Mouse (Mus musculus): ENCODE results near the gene Hsd11b2. TPM values are rescaled to one million over a fixed set of nuclear protein-coding genes. Genes with fewer than 3 reads are reported as not detected.

Gene Hsd11b2
- polyA plus RNA-seq, 1 experiment: not detected

DNA sequence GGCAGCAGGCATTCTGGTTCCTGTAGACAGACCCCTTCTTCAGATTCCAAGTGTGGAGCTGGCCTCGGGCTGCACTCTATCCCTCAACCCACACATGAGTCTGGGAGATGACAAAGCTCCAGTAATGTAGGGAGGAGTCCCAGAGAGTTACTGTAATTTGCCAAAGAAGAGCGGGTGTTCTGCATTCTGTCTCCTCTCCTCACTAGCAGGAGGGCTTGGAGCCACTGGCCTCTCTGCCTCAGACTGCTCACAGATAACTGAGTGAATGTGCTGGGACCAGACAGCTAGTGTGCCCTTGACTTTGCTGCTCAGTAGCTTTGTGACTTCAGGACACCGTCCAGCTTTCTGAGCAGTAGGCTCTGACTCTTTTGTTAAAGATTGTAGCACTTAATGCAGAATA is 40.8 kb upstream of the Hsd11b2 start:
- TF ChIP-seq GATA1 (IDR thresholded peaks at IDR 0.05; ENCODE audit: low read length): no peak

DNA sequence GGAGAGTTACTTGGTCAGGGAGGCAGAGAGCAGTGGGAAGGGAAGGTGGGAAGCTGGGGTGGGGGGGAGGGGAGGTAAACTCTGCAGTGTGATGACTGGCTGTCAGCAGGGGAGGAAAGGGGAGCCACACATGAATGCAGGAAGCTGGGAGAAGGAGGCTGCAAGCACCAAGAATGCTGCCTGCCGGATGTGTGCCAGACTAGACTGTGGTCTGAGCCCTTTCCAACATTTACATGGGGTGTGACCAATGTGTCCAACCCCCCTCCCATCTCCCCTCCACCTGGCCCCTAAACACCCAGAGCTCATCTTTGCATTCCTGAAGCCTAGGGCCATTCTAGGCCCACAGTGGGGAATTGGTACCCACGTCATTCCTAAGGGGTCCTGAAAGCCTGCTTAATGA is 37.5 kb upstream of the Hsd11b2 start:
- TF ChIP-seq GATA1 (IDR thresholded peaks at IDR 0.05; ENCODE audit: low read length): no peak

- no peak for TF ChIP-seq GATA1 (IDR thresholded peaks at IDR 0.05; ENCODE audit: low read length)
These were observed 37.1 kb upstream of the Hsd11b2 start for GRCm38 (mm10) chr8:105481453-105481852.

DNA sequence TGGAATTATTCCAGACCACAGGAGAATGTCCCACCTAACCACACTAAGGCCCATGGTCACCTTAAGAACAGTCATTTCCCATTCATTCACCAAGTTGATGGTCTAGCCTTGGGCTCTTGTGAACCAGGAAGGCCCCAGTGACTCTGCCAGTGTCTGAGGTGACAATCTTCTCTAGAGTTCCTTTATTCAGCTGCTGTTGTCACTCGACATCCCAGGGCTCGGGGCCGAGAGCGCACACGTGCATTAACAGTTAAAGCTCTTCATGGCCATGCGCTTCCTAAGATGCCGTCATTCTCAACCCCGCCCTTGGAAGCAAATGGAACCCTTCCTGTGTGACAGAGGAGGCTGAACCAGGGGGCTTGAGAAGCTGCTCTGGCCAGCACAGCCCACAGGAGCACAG is 36.4 kb upstream of the Hsd11b2 start:
- no peak for TF ChIP-seq GATA1 (IDR thresholded peaks at IDR 0.05; ENCODE audit: low read length)

- no peak for TF ChIP-seq GATA1 (IDR thresholded peaks at IDR 0.05; ENCODE audit: low read length)
These were observed 35.1 kb upstream of the Hsd11b2 start for GRCm38 (mm10) chr8:105483212-105484029.

GRCm38 (mm10) chr8:105484030-105484368 is 34.6 kb upstream of the Hsd11b2 start:
- no peak for TF ChIP-seq GATA1 (IDR thresholded peaks at IDR 0.05; ENCODE audit: low read length)

GRCm38 (mm10) chr8:105484392-105484791 is 34.2 kb upstream of the Hsd11b2 start:
- no peak for TF ChIP-seq GATA1 (IDR thresholded peaks at IDR 0.05; ENCODE audit: low read length)

DNA sequence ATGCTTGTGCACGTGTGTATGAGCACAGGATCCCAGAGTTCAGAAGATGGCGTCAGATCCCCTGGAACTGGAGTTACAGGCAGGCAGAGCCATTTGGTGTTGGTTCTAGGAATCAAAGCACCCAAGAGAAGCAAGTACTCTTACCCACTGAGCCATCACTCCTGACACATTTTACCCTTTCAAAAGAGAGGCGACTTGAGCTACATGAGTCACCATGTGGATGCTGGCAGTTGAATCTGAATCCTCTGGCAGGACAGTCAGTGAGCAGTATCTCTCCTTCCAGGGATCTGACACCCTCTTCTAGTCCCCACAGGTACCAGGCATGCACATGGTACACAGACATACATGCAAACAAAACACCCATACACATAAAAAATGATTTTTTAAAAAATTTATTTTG is 30.5 kb upstream of the Hsd11b2 start:
- no peak for TF ChIP-seq GATA1 (IDR thresholded peaks at IDR 0.05; ENCODE audit: low read length)

- no peak for TF ChIP-seq GATA1 (IDR thresholded peaks at IDR 0.05; ENCODE audit: low read length)
These were observed 29.3 kb upstream of the Hsd11b2 start for GRCm38 (mm10) chr8:105489281-105489680.

DNA sequence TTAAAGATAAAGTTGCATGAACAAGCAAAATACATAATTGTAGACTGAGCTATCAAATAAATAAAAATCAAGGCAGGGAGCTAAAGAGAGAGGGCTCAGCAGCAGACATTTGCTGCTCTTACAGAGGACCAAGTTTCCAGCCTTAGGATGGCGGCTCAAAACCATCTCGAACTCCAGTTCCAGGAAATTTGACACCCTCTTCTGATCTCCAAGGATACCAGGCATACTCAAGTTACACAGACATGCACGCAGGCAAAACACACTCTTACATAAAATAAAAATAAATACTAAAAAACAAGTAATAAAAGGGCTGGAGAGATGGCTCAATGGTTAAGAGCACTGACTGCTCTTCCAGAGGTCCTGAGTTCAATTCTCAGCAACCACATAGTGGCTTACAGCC is 25.1 kb upstream of the Hsd11b2 start:
- no peak for TF ChIP-seq GATA1 (IDR thresholded peaks at IDR 0.05; ENCODE audit: low read length)

GRCm38 (mm10) chr8:105494566-105494965 is 24.0 kb upstream of the Hsd11b2 start:
- no peak for TF ChIP-seq GATA1 (IDR thresholded peaks at IDR 0.05; ENCODE audit: low read length)

GRCm38 (mm10) chr8:105495350-105496302 is 22.9 kb upstream of the Hsd11b2 start:
- TF ChIP-seq GATA1 (IDR thresholded peaks at IDR 0.05; ENCODE audit: low read length): no peak

DNA sequence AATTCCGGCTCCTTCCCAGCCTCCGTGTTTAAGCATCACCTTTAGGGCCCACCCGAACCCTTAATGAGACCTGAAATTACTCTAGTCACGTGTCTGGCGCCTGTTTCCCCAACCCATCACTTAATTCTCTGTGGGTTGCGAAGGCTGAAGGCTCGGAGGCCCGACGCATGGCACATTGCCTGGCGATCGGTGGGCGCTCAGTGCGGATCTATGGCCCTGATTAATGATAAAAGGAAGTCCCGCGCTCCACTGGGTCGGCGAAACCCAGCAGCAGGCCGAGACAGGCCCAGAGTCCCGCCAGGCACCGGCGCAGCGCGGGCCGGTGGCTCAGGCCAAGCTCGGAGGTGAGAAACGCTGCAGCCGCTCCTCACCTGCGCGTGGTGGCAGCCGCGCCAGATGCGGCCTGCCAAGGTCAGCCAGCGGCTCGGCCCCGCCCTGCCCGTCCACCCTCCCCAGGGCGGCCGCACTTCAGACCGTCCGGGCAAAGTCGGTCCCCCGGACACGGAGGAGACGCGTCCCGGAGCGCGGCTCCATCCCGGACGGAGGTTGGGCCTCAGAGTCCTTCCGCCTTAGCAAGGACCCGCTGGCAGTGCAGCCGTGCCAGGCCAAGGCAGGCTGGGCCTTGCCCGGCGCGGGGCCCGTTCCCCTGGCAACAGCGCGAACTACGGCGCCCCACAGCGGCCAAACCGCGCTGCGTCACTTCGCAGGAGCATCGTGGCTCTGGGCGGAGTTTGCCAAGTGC is 21.9 kb upstream of the Hsd11b2 start, which contains the start of gene Zdhhc1:
TSS of gene Zdhhc1 (minus strand) at position 464 of the 742 bp plus-strand sequence.
- TF ChIP-seq GATA1 (IDR thresholded peaks at IDR 0.05; ENCODE audit: low read length): no peak

GRCm38 (mm10) chr8:105499787-105500186 is 18.8 kb upstream of the Hsd11b2 start:
- no peak for TF ChIP-seq GATA1 (IDR thresholded peaks at IDR 0.05; ENCODE audit: low read length)

DNA sequence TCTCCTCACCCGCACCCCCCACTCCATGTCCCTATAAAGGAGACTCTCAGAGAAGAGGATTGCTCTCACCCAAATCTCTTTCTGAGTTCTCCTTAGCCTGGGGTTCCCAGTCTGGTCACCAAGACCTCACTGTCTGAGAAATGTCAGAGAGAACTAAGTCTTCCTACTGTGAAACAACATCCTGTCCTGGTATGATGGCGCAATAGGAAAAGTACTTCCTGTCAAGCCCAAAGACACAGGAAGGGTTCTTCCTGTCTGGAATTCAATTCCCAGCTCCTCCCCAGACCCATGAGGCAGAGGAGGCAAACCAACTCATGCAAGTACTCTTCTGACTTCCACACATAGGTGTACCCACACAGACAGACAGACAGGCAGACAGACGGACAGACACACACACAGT is 13.9 kb upstream of the Hsd11b2 start:
- TF ChIP-seq GATA1 (IDR thresholded peaks at IDR 0.05; ENCODE audit: low read length): no peak

GRCm38 (mm10) chr8:105506977-105507376 is 11.6 kb upstream of the Hsd11b2 start:
- no peak for TF ChIP-seq GATA1 (IDR thresholded peaks at IDR 0.05; ENCODE audit: low read length)

Measured in G1E-ER4 (cell line).